Mouse (Mus musculus) stomach, embryonic 14.5 days (tissue): Measurements from ENCODE around the gene Ccdc62. TPM values are rescaled to one million over a fixed set of nuclear protein-coding genes. Genes with fewer than 3 reads are reported as not detected.

Source experiments
- ATAC-seq: fragments of 200-750 bp; cut with Nextera tagmentation; 2 replicates; pipeline ENCODE4 v1.8.0; 2017; ENCODE audit warnings: low read depth, moderate TSS enrichment; ENCODE audit not compliant: insufficient number of reproducible peaks, insufficient read depth, low FRiP score
- H3K27ac ChIP-seq: fragments of 300-500 bp; sonication (generic); 2 replicates; pipeline ENCODE4 v1.5.1; 2014; ENCODE audit warnings: mild to moderate bottlenecking, low read length, moderate library complexity, mixed read lengths
- H3K27me3 ChIP-seq: fragments of 300-500 bp; sonication (generic); 2 replicates; pipeline ENCODE4 v1.6.1; 2014; ENCODE audit warnings: low read length, control low read depth, mixed read lengths; ENCODE audit not compliant: control insufficient read depth, insufficient read depth
- H3K36me3 ChIP-seq: fragments of 300-500 bp; sonication (generic); 2 replicates; pipeline ENCODE4 v1.6.1; 2014; ENCODE audit warnings: mild to moderate bottlenecking, control low read depth, low read length, moderate library complexity, mixed read lengths; ENCODE audit not compliant: control insufficient read depth, insufficient read depth
- H3K4me1 ChIP-seq: fragments of 300-500 bp; sonication (generic); 2 replicates; pipeline ENCODE4 v1.6.1; 2014; ENCODE audit warnings: low read length, control low read depth, mixed read lengths; ENCODE audit not compliant: control insufficient read depth, insufficient read depth
- H3K4me2 ChIP-seq: fragments of 300-500 bp; sonication (generic); replicated peaks from 2 replicates; pipeline ENCODE4 v1.6.1; 2014; ENCODE audit warnings: low read depth, low read length, control low read depth
- H3K4me3 ChIP-seq: fragments of 300-500 bp; sonication (generic); 2 replicates; pipeline ENCODE4 v1.5.1; 2014; ENCODE audit warnings: low read depth, low read length, control low read depth
- H3K9ac ChIP-seq: fragments of 300-500 bp; sonication (generic); replicated peaks from 2 replicates; pipeline ENCODE4 v1.6.1; 2014; ENCODE audit warnings: low read depth, mild to moderate bottlenecking, control low read depth, low read length, moderate library complexity, mixed read lengths
- H3K9me3 ChIP-seq: fragments of 300-500 bp; sonication (generic); 2 replicates; pipeline ENCODE4 v1.6.1; 2016; ENCODE audit warnings: low read depth, low read length, control low read depth; ENCODE audit not compliant: control insufficient read depth
- WGBS: fragments of 180-500 bp; shearing (Covaris S2); extraction: QIAGEN DNeasy Blood & Tissue Kit; methylation state at CpG from one replicate; pipeline ENCODE4 v1.1.7; 2014; 5-methylcytosine and 5-hydroxymethylcytosine counted together
- polyA plus RNA-seq: library from polyadenylated mRNA; unstranded; fragments of >200 nt; fragmentation: Nextera tagmentation; extraction: Ambion mirVana; gene quantifications from 2 replicates; pipeline ENCODE4 v1.2.1, GENCODE M21; 2014

Ccdc62 gene
- polyA plus RNA-seq, 1 experiment from 2014 or later, result 9.3 TPM

DNA sequence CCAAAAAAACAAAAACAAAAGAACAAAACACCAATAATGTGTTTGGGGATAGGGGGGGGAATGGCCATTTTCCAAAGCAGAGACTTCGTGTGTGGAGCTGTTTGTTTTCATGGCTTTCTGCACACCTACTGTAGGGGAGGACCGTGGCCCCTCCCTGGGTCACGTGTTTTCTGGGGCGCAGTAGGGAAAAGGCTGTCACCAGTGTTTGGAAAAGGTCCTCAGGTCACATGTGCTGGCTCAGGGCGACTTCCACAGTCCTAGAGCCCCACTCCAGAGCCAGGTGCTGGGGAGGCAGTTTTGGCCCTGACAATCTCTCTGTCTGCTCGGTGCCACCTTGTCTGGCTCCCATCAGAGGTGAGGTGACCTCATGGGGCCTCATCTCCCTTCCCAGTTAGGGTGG is 64.9 kb downstream of the Ccdc62 start:
- 63% methylated on average over 6 of the region's 6 CpGs for WGBS
- Histone ChIP-seq H3K4me2 (no peak overlapping the region), H3K36me3 (no peaks in the 10 kb centered on the region; the same call in 1 of the 2 replicates), H3K9me3 (no peaks in the 10 kb centered on the region), H3K4me1 (peaks cover 9% of the 10 kb centered on the region), H3K27me3 (no peaks in the 10 kb centered on the region), H3K27ac (no peak overlapping the region), H3K4me3 (no peak overlapping the region), H3K9ac (no peak overlapping the region)
- ATAC-seq, result no peak

DNA sequence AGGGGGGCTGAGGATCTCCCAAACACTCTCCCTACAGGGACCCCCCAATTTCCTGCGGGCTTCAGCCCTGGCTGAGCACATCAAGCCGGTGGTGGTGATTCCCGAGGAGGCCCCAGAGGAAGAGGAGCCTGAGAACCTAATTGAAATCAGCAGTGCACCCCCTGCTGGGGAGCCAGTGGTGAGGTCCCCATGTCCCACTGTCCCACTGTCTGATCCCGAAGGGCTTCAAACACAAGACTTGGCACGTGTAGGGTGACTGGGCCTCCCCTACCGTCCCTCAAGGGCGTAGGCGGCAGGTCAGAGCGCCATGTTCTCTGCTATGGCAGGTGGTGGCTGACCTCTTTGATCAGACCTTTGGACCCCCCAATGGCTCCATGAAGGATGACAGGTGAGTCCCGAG is 65.7 kb downstream of the Ccdc62 start:
- peaks cover 9% of the 10 kb centered on the region for H3K4me1 ChIP-seq
- H3K9ac ChIP-seq, result no peak overlapping the region
- 73% methylated on average over 10 of the region's 10 CpGs for whole genome bisulfite sequencing
- H3K4me3 ChIP-seq, result no peak overlapping the region
- H3K9me3 ChIP-seq, result no peaks in the 10 kb centered on the region
- no peak for ATAC-seq
- no peaks in the 10 kb centered on the region; the same call in 1 of the 2 replicates for H3K36me3 ChIP-seq
- H3K4me2 ChIP-seq, result no peak overlapping the region
- H3K27ac ChIP-seq, result no peak overlapping the region
- no peaks in the 10 kb centered on the region for H3K27me3 ChIP-seq

DNA sequence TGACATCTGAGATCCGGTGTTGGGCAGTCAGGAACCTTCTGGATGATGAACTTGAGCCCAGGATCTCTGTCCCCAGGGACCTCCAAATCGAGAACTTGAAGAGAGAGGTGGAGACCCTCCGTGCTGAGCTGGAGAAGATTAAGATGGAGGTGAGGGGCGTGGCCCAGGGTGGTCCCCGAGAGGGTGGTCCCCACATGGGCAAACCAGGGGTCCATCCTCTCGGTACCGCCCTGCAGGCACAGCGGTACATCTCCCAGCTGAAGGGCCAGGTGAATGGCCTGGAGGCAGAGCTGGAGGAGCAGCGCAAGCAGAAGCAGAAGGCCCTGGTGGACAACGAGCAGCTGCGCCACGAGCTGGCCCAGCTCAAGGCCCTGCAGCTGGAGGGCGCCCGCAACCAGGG is 66.2 kb downstream of the Ccdc62 start:
- H3K4me3 ChIP-seq, result no peak overlapping the region
- H3K36me3 ChIP-seq, result no peaks in the 10 kb centered on the region; the same call in 1 of the 2 replicates
- no peak overlapping the region for H3K27ac ChIP-seq
- 82% methylated on average over 11 of the region's 14 CpGs for WGBS
- no peaks in the 10 kb centered on the region for H3K9me3 ChIP-seq
- peaks cover 9% of the 10 kb centered on the region for H3K4me1 ChIP-seq
- H3K4me2 ChIP-seq, result no peak overlapping the region
- H3K9ac ChIP-seq, result no peak overlapping the region
- no peak for ATAC-seq
- H3K27me3 ChIP-seq, result no peaks in the 10 kb centered on the region

DNA sequence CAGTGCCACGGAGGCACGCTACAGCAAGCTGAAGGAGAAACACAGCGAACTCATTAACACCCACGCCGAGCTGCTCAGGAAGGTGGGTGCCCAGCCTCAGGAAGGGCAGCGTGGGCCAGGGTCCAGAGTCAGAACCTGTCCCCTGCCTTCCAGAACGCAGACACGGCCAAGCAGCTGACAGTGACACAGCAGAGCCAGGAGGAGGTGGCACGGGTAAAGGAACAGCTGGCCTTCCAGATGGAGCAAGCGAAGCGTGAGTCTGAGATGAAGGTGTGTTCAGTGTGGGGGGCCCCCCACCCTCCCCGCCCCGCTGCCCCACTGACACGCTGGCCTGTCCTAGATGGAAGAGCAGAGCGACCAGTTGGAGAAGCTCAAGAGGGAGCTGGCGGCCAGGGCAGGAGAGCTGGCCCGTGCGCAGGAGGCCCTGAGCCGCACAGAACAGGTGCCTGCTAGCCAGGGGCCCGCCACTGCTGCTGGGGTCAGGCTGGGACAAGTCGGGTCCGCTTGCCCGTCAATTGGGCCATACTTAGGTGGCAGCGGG is 66.8 kb downstream of the Ccdc62 start:
- Histone ChIP-seq H3K36me3 (no peaks in the 10 kb centered on the region; the same call in 1 of the 2 replicates), H3K27ac (no peak overlapping the region), H3K27me3 (no peaks in the 10 kb centered on the region), H3K4me1 (peaks cover 4% of the 10 kb centered on the region), H3K9ac (no peak overlapping the region), H3K4me3 (no peak overlapping the region), H3K9me3 (no peaks in the 10 kb centered on the region), H3K4me2 (no peak overlapping the region)
- WGBS, result 86% methylated on average over 24 of the region's 24 CpGs
- ATAC-seq, result no peak

DNA sequence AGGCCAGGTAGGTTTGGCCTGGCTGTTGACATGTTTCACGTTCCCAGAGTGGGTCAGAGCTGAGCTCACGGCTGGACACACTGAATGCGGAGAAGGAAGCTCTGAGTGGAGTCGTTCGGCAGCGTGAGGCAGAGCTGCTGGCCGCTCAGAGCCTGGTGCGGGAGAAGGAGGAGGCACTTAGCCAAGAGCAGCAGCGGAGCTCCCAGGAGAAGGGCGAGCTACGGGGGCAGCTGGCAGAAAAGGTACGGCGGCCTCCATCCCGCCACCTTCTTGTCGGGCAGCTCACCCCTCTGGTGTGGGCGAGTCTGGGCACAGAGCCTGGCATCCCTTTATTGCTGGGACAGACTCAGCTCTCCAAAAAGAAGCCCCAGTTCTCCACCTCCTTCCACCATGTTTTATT is 67.3 kb downstream of the Ccdc62 start:
- WGBS, result 82% methylated on average over 16 of the region's 16 CpGs
- Histone ChIP-seq H3K4me1 (no peaks in the 10 kb centered on the region), H3K27ac (no peak overlapping the region), H3K4me2 (no peak overlapping the region), H3K4me3 (no peak overlapping the region), H3K36me3 (no peaks in the 10 kb centered on the region; the same call in 1 of the 2 replicates), H3K9ac (no peak overlapping the region), H3K9me3 (no peaks in the 10 kb centered on the region), H3K27me3 (no peaks in the 10 kb centered on the region)
- ATAC-seq, result no peak

DNA sequence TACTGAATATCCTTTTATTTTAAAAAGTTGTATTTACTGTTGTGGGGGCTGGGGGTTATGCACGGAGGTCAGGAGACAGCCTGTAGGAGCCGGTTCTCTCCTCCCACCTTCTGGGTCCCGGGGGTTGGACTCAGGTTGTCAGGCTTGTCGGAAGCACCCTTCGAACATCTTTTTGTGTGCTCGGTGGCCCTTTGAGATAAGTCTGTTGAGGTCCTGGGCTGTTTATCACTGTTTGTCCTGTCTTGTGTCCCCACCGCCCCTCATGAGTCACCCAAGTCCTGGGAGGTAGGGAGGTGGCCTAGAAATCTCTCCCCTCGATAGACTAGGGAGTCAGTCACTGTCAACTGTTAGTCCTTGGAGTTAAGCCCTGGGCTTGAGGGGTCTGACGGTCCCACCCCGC is 67.9 kb downstream of the Ccdc62 start:
- no peak overlapping the region for H3K9ac ChIP-seq
- H3K4me3 ChIP-seq, result no peak overlapping the region
- no peaks in the 10 kb centered on the region for H3K9me3 ChIP-seq
- 69% methylated on average over 10 of the region's 10 CpGs for WGBS
- no peak overlapping the region for H3K4me2 ChIP-seq
- no peaks in the 10 kb centered on the region; the same call in 1 of the 2 replicates for H3K36me3 ChIP-seq
- no peaks in the 10 kb centered on the region for H3K27me3 ChIP-seq
- ATAC-seq, result no peak
- H3K27ac ChIP-seq, result no peak overlapping the region
- no peaks in the 10 kb centered on the region for H3K4me1 ChIP-seq

DNA sequence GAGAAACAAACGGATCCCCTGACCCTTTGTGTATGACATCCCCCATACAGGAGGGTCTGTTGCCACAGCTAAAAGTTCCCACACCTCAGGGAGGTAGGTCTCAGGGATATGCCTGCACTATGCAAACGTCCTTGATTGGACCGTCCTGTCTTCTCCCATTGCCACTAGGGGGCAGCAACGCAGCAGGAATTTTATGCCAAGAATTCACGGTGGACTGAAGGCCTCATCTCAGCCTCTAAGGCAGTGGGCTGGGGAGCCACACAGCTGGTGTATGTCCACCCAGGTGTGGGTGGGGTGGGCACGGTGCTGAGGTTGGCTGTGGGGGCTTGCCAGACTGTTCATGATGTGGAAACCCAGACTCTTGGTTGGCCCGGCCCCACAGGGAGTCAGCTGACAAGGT is 70.3 kb downstream of the Ccdc62 start:
- WGBS, result 9% methylated on average over 7 of the region's 7 CpGs
- Histone ChIP-seq H3K36me3 (peaks cover 15% of the 10 kb centered on the region), H3K9ac (no peak overlapping the region), H3K4me1 (no peaks in the 10 kb centered on the region), H3K27ac (no peak overlapping the region), H3K4me3 (no peak overlapping the region), H3K27me3 (no peaks in the 10 kb centered on the region), H3K4me2 (no peak overlapping the region), H3K9me3 (no peaks in the 10 kb centered on the region)
- ATAC-seq, result peak; percentile 62

DNA sequence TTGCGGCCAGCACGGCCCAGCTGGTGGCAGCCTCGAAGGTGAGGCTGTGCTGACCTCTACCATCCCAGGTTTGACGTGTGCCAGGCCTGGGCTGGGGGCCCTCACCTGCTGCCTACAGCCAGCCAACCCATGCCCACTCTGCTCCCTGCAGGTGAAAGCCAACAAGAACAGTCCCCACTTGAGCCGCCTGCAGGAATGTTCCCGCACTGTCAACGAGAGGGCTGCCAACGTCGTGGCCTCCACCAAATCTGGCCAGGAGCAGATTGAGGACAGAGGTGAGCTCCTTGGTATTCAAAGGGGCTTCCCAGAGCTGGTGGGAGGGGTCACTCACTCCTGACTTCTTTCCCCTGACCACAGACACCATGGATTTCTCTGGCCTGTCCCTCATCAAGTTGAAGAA is 70.8 kb downstream of the Ccdc62 start:
- Histone ChIP-seq H3K36me3 (peaks cover 19% of the 10 kb centered on the region), H3K27ac (no peak overlapping the region), H3K4me1 (no peaks in the 10 kb centered on the region), H3K9ac (no peak overlapping the region), H3K27me3 (no peaks in the 10 kb centered on the region), H3K9me3 (no peaks in the 10 kb centered on the region), H3K4me2 (no peak overlapping the region), H3K4me3 (no peak overlapping the region)
- ATAC-seq, result no peak
- 62% methylated on average over 9 of the region's 9 CpGs for WGBS

DNA sequence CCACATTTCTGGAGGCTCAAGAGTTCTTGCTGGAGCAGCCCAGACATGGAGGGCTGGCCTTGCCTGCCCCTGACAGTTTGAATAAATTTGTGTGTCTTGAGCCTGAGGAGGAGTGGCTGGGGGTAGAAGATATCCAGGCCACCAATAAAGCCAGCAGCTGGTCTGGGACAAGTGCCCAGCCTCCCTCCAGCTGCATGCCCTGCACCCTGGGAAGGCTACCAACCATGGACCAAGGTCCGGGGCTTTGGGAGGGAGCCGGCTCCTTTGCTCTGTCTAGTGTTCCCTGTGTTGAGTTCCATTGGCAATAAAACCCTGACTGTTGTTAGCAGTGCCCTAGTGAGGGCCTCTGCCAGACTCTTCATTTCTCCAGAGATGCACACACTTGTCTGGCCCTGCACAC is 72.4 kb downstream of the Ccdc62 start:
- no peak overlapping the region for H3K4me2 ChIP-seq
- no peak overlapping the region for H3K9ac ChIP-seq
- H3K27me3 ChIP-seq, result no peaks in the 10 kb centered on the region
- H3K4me3 ChIP-seq, result no peak overlapping the region
- H3K9me3 ChIP-seq, result no peaks in the 10 kb centered on the region
- no peak for ATAC-seq
- 79% methylated on average over 2 of the region's 2 CpGs for WGBS
- peaks cover 34% of the 10 kb centered on the region for H3K36me3 ChIP-seq
- H3K4me1 ChIP-seq, result no peaks in the 10 kb centered on the region
- H3K27ac ChIP-seq, result no peak overlapping the region
